Mouse (Mus musculus): ENCODE measurements around the gene Gm20741. TPM values are rescaled to one million over a fixed set of nuclear protein-coding genes. Genes with fewer than 3 reads are reported as not detected.

Gm20741 gene
- polyA plus RNA-seq (2014; fragmentation: Illumina TruSeq; extraction: RNeasy Lipid Tissue Mini Kit (QIAGEN cat#74804); ENCODE audit: low read depth, low replicate concordance), result not detected

DNA sequence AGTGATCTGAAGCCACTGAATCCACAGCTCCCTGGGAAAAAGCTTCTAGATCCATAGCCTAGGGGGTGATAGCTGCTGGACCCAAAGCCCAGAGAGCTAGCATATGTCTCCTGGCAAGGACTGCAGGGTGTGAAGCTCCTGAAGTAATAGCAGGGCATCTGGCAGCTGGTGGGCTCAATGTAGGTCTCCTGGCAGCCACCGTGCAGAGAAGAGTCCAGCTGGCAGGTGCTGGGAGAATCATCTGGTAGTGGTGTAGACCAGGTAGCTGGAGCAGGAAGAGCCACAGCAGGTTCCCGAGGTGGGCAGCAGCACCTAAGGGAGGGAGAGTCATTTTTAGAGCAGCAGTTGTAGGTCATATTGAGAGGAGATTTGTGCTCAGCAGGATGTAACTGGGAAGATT is at the start of gene Gm20741:
TSS of gene Gm20741 (minus strand) at position 394 of the 400 bp plus-strand sequence.

DNA sequence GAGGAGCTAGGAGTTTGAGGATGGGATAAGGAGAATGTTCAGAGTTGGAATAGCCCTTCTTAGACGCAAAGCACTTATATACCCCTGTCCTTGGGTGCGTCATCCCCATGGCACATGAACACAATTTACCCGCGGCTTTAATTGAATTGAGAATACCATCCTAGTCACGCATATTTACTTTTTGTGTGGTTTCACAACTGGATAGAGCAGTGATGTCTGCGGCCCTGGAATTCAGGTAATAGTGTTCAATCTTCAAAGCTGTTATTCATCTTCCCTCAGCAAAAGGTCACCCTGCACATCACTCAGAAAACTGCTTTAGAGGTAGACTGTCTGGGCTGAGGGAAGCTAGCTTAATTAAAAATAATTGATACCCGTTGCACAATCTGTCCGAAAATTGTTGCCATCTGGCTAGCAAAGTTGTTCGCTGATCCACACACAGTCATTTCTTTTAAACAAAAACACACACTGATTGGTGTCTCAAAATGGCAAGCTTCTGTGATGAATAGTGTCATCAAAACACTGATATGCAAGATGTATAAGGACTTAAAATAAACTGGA is 14.2 kb upstream of the Gm20741 start, which contains the start of gene Krtap14:
TSS of gene Krtap14 (minus strand) at position 51 of the 558 bp plus-strand sequence.

DNA sequence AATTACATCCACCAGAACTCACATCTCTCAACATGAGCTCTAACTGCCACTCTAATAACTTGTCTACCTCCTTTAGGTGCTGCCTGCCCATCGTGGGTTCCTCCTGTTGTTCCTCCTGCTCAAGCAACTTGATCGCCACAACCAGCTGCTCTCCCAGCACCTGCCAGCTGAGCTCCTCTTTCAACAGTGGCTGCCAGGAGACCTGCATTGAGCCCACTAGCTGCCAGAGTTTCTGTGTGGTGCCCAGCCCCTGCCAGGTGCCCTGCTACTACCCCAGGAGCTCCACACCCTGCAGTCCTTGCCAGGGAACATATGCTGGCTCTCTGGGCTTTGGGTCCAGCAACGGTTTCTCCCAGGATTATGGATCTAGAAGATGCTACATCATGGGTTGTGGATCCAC is 8.0 kb upstream of the Gm20741 start, which contains the start of gene Krtap15:
TSS of gene Krtap15 (plus strand) at position 150 of the 400 bp plus-strand sequence.

DNA sequence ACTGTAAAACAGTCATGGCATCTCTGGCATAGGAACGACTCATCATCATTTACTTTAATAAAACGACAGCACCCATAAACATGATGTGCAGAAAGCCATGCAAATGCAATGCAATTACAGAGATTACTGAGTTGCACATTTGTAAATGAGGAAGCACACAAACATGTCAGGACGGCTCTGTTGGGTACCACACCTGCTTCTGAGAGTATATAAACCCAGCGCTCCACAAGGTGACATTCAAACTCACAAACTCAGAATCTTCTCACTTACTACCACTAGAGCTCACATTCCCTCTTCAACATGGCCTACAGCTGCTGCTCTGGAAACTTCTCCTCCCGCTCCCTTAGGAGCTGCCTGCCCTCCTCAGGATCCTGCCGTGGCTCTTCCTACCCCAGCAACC is 34.4 kb downstream of the Gm20741 start, which contains the start of gene Gm5965:
TSS of gene Gm5965 (plus strand) at position 301 of the 400 bp plus-strand sequence.

GRCm38 (mm10) chr16:88774106-88774505 is 37.9 kb downstream of the Gm20741 start, which contains the start of gene 2310057N15Rik:
2310057N15Rik (minus strand) TSS chr16:88774206.

Other genes starting within 250 kb of the Gm20741 start
- gene Cldn8, start 249.0 kb downstream of the Gm20741 start, polyA plus RNA-seq (2014; fragmentation: Illumina TruSeq; extraction: RNeasy Lipid Tissue Mini Kit (QIAGEN cat#74804); ENCODE audit: low read depth, low replicate concordance), result 325 TPM
- gene Krtap24-1, start 199.9 kb downstream of the Gm20741 start, polyA plus RNA-seq (2014; fragmentation: Illumina TruSeq; extraction: RNeasy Lipid Tissue Mini Kit (QIAGEN cat#74804); ENCODE audit: low read depth, low replicate concordance), result not detected
- not detected for gene 2310079G19Rik, start 184.6 kb downstream of the Gm20741 start, polyA plus RNA-seq (2014; fragmentation: Illumina TruSeq; extraction: RNeasy Lipid Tissue Mini Kit (QIAGEN cat#74804); ENCODE audit: low read depth, low replicate concordance)
- not detected for gene Krtap26-1, start 164.4 kb downstream of the Gm20741 start, polyA plus RNA-seq (2014; fragmentation: Illumina TruSeq; extraction: RNeasy Lipid Tissue Mini Kit (QIAGEN cat#74804); ENCODE audit: low read depth, low replicate concordance)
- gene Krtap27-1, start 140.5 kb downstream of the Gm20741 start, polyA plus RNA-seq (2014; fragmentation: Illumina TruSeq; extraction: RNeasy Lipid Tissue Mini Kit (QIAGEN cat#74804); ENCODE audit: low read depth, low replicate concordance), result not detected
- not detected for gene 2310061N02Rik, start 104.3 kb downstream of the Gm20741 start, polyA plus RNA-seq (2014; fragmentation: Illumina TruSeq; extraction: RNeasy Lipid Tissue Mini Kit (QIAGEN cat#74804); ENCODE audit: low read depth, low replicate concordance)
- not detected for gene Krtap13-1, start 83.4 kb downstream of the Gm20741 start, polyA plus RNA-seq (2014; fragmentation: Illumina TruSeq; extraction: RNeasy Lipid Tissue Mini Kit (QIAGEN cat#74804); ENCODE audit: low read depth, low replicate concordance)
- gene Krtap13, start 60.6 kb downstream of the Gm20741 start, polyA plus RNA-seq (2014; fragmentation: Illumina TruSeq; extraction: RNeasy Lipid Tissue Mini Kit (QIAGEN cat#74804); ENCODE audit: low read depth, low replicate concordance), result not detected
- gene 2310034C09Rik, start 53.4 kb downstream of the Gm20741 start, polyA plus RNA-seq (2014; fragmentation: Illumina TruSeq; extraction: RNeasy Lipid Tissue Mini Kit (QIAGEN cat#74804); ENCODE audit: low read depth, low replicate concordance), result not detected
- gene 2310057N15Rik, start 38.0 kb downstream of the Gm20741 start, polyA plus RNA-seq (2014; fragmentation: Illumina TruSeq; extraction: RNeasy Lipid Tissue Mini Kit (QIAGEN cat#74804); ENCODE audit: low read depth, low replicate concordance), result not detected
- gene Gm5965, start 34.3 kb downstream of the Gm20741 start, polyA plus RNA-seq (2014; fragmentation: Illumina TruSeq; extraction: RNeasy Lipid Tissue Mini Kit (QIAGEN cat#74804); ENCODE audit: low read depth, low replicate concordance), result not detected
- gene Krtap15, start 8.0 kb upstream of the Gm20741 start, polyA plus RNA-seq (2014; fragmentation: Illumina TruSeq; extraction: RNeasy Lipid Tissue Mini Kit (QIAGEN cat#74804); ENCODE audit: low read depth, low replicate concordance), result not detected
- not detected for gene Krtap14, start 13.9 kb upstream of the Gm20741 start, polyA plus RNA-seq (2014; fragmentation: Illumina TruSeq; extraction: RNeasy Lipid Tissue Mini Kit (QIAGEN cat#74804); ENCODE audit: low read depth, low replicate concordance)
- not detected for gene Krtap19-1, start 57.2 kb upstream of the Gm20741 start, polyA plus RNA-seq (2014; fragmentation: Illumina TruSeq; extraction: RNeasy Lipid Tissue Mini Kit (QIAGEN cat#74804); ENCODE audit: low read depth, low replicate concordance)
- gene Krtap19-2, start 62.0 kb upstream of the Gm20741 start, polyA plus RNA-seq (2014; fragmentation: Illumina TruSeq; extraction: RNeasy Lipid Tissue Mini Kit (QIAGEN cat#74804); ENCODE audit: low read depth, low replicate concordance), result not detected
- not detected for gene Krtap19-3, start 65.8 kb upstream of the Gm20741 start, polyA plus RNA-seq (2014; fragmentation: Illumina TruSeq; extraction: RNeasy Lipid Tissue Mini Kit (QIAGEN cat#74804); ENCODE audit: low read depth, low replicate concordance)
- not detected for gene Krtap19-4, start 72.9 kb upstream of the Gm20741 start, polyA plus RNA-seq (2014; fragmentation: Illumina TruSeq; extraction: RNeasy Lipid Tissue Mini Kit (QIAGEN cat#74804); ENCODE audit: low read depth, low replicate concordance)
- not detected for gene Krtap19-5, start 84.2 kb upstream of the Gm20741 start, polyA plus RNA-seq (2014; fragmentation: Illumina TruSeq; extraction: RNeasy Lipid Tissue Mini Kit (QIAGEN cat#74804); ENCODE audit: low read depth, low replicate concordance)
- not detected for gene Krtap19-9b, start 120.0 kb upstream of the Gm20741 start, polyA plus RNA-seq (2014; fragmentation: Illumina TruSeq; extraction: RNeasy Lipid Tissue Mini Kit (QIAGEN cat#74804); ENCODE audit: low read depth, low replicate concordance)
- not detected for gene Krtap16-3, start 150.7 kb upstream of the Gm20741 start, polyA plus RNA-seq (2014; fragmentation: Illumina TruSeq; extraction: RNeasy Lipid Tissue Mini Kit (QIAGEN cat#74804); ENCODE audit: low read depth, low replicate concordance)
- gene Krtap22-2, start 198.5 kb upstream of the Gm20741 start, polyA plus RNA-seq (2014; fragmentation: Illumina TruSeq; extraction: RNeasy Lipid Tissue Mini Kit (QIAGEN cat#74804); ENCODE audit: low read depth, low replicate concordance), result not detected
- gene Gm10229, start 203.1 kb upstream of the Gm20741 start, polyA plus RNA-seq (2014; fragmentation: Illumina TruSeq; extraction: RNeasy Lipid Tissue Mini Kit (QIAGEN cat#74804); ENCODE audit: low read depth, low replicate concordance), result not detected
- not detected for gene Krtap6-1, start 219.5 kb upstream of the Gm20741 start, polyA plus RNA-seq (2014; fragmentation: Illumina TruSeq; extraction: RNeasy Lipid Tissue Mini Kit (QIAGEN cat#74804); ENCODE audit: low read depth, low replicate concordance)
- not detected for gene Gm10228, start 229.3 kb upstream of the Gm20741 start, polyA plus RNA-seq (2014; fragmentation: Illumina TruSeq; extraction: RNeasy Lipid Tissue Mini Kit (QIAGEN cat#74804); ENCODE audit: low read depth, low replicate concordance)
- not detected for gene Krtap6-5, start 235.7 kb upstream of the Gm20741 start, polyA plus RNA-seq (2014; fragmentation: Illumina TruSeq; extraction: RNeasy Lipid Tissue Mini Kit (QIAGEN cat#74804); ENCODE audit: low read depth, low replicate concordance)